Mouse (Mus musculus) myocyte (in vitro differentiated cells): Measurements from ENCODE around the gene Selp.

ENCODE experiments used
- E2F4 ChIP-seq: IDR thresholded peaks from one replicate; pipeline ENCODE4 v1.6.1; 2011; ENCODE audit warnings: mild to moderate bottlenecking, control low read depth, moderate library complexity; ENCODE audit not compliant: insufficient read depth
- MYOD1 ChIP-seq, 3 experiments: IDR thresholded peaks; one replicate each; pipeline ENCODE4 v1.6.1; 2011; ENCODE audit warnings: control low read depth in 2 of 3, low read depth in 2 of 3, mild to moderate bottlenecking in 2 of 3, moderate library complexity in 1 of 3; ENCODE audit not compliant: insufficient read length in 2 of 3, control insufficient read depth in 1 of 3
- POLR2A ChIP-seq: IDR thresholded peaks from one replicate; pipeline ENCODE4 v1.6.1; 2011; ENCODE audit warnings: low read depth, mild to moderate bottlenecking, control low read depth, moderate library complexity; ENCODE audit not compliant: insufficient read length
- TCF12 ChIP-seq: IDR thresholded peaks from one replicate; pipeline ENCODE4 v1.6.1; 2011; ENCODE audit warnings: mild to moderate bottlenecking, control low read depth; ENCODE audit not compliant: poor library complexity, insufficient read depth, severe bottlenecking
- USF1 ChIP-seq: IDR thresholded peaks from one replicate; pipeline ENCODE4 v1.6.1; 2011; ENCODE audit warnings: low read depth, mild to moderate bottlenecking, control low read depth, moderate library complexity

DNA sequence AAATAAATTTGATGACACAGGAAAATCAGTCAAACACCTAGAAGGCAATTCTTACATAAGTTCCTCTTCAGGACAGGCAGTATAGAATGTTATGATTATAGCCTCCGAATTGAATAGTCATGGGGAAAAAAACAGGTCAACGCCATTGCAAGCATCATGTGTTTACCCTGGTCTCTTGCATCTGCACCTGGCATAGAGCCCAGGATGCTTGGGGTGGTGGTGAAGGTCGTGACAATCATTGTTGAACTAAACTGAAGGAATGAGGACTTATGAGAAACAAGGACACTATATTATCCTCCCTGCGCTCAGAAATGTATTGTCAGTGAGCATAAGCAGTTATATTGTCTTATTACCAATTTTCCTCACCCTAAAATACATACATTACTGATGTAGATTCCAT lies 53.8 kb downstream of the Selp start:
- TF ChIP-seq MYOD1 (IDR thresholded peaks at IDR 0.05; ENCODE audit: control insufficient read depth in 1 of 3, insufficient read length in 2 of 3, low read depth in 2 of 3) (no peak), POLR2A (no peak), TCF12 (no peak), E2F4 (no peak), USF1 (no peak)
